Mouse (Mus musculus) heart, adult 2 months (tissue): ENCODE results near the gene Lbx2. TPM values are rescaled to one million over a fixed set of nuclear protein-coding genes. Genes with fewer than 3 reads are reported as not detected.

Experiments
- DNase-seq, 2 experiments: peaks; one replicate each; pipeline ENCODE4 v3.0.0; 2021
- H3K27ac ChIP-seq: fragments of 200-600 bp; 2 replicates; pipeline ENCODE4 v1.8.1; 2022
- H3K27me3 ChIP-seq: fragments of 200-500 bp; 2 replicates; pipeline ENCODE4 v1.6.1; 2012; ENCODE audit warnings: mild to moderate bottlenecking, low read length, inconsistent platforms, mixed read lengths; ENCODE audit not compliant: control insufficient read depth, insufficient read depth
- H3K36me3 ChIP-seq: fragments of 200-500 bp; 2 replicates; pipeline ENCODE4 v1.6.1; 2012; ENCODE audit warnings: low read length, inconsistent platforms; ENCODE audit not compliant: control insufficient read depth, insufficient read depth
- H3K4me1 ChIP-seq: fragments of 200-500 bp; 2 replicates; pipeline ENCODE4 v1.6.1; 2011; ENCODE audit warnings: low read length; ENCODE audit not compliant: control insufficient read depth, insufficient read depth
- H3K4me3 ChIP-seq: fragments of 200-600 bp; 2 replicates; pipeline ENCODE4 v1.8.1; 2022
- H3K79me2 ChIP-seq: fragments of 200-500 bp; replicated peaks from 2 replicates; pipeline ENCODE4 v1.6.1; 2012; ENCODE audit warnings: mild to moderate bottlenecking, inconsistent platforms, low read length, moderate library complexity, mixed read lengths; ENCODE audit not compliant: control insufficient read depth, insufficient read depth
- H3K9ac ChIP-seq: fragments of 200-500 bp; 2 replicates; pipeline ENCODE4 v1.6.1; 2012; ENCODE audit warnings: low read depth, mild to moderate bottlenecking, control low read depth, inconsistent platforms, low read length, mixed read lengths
- CTCF ChIP-seq: fragments of 200-600 bp; IDR thresholded peaks from 2 replicates; pipeline ENCODE4 v1.8.1; 2022; ENCODE audit warnings: antibody characterized with exemption, mild to moderate bottlenecking, moderate library complexity
- EP300 ChIP-seq: fragments of 200-500 bp; IDR thresholded peaks from 2 replicates; pipeline ENCODE4 v1.6.1; 2011; ENCODE audit warnings: low read depth, low read length, control low read depth; ENCODE audit not compliant: insufficient read depth
- POLR2A ChIP-seq: fragments of 200-500 bp; IDR thresholded peaks from 2 replicates; pipeline ENCODE4 v1.6.1; 2011; ENCODE audit warnings: mild to moderate bottlenecking, low read depth, low read length, control low read depth; ENCODE audit not compliant: insufficient read depth
- WGBS: fragments of 180-500 bp; shearing (Covaris S2); methylation state at CpG from one replicate; pipeline ENCODE4 v1.1.7; 2018; 5-methylcytosine and 5-hydroxymethylcytosine counted together
- intact Hi-C: fragments of 180-260 bp; cut with DNase I; formaldehyde crosslinking; loops from one replicate; pipeline ENCODE4 v1.15.1; 2025
- microRNA-seq, 2 experiments: library from miRNA; unstranded; fragments of <30 nt; microRNA quantifications; one replicate each; pipeline ENCODE4 v1.2.0; 2021
- polyA plus RNA-seq: library from polyadenylated mRNA; depleted of rRNA; stranded (reverse); fragments of >200 nt; gene quantifications from 2 replicates; pipeline ENCODE4 v1.2.3, GENCODE M21; 2012; rRNA removed
- total RNA-seq, 2 experiments: library from RNA; stranded (reverse); gene quantifications; 2 replicates each; pipeline ENCODE4 v1.2.3; 2021

Gene Lbx2
- total and polyA plus RNA-seq, 3 experiments: 0.84 to 2.2 (median 1.5) TPM

- peak overlapping the region; percentile 63 for H3K4me3 ChIP-seq
- H3K4me1 ChIP-seq: peaks cover 5% of the 10 kb centered on the region; the same call in 1 of the 2 replicates
- TF ChIP-seq POLR2A: no peak; the same call in 1 of the 2 replicates
- no peak for TF ChIP-seq CTCF
- TF ChIP-seq EP300: no peak
- H3K27me3 ChIP-seq: no peaks in the 10 kb centered on the region
- 2% methylated on average over 26 of the region's 26 CpGs for WGBS
- intact Hi-C loops: no loop called here
- H3K79me2 ChIP-seq: no peaks in the 10 kb centered on the region
- no peaks in the 10 kb centered on the region for H3K36me3 ChIP-seq
- peak overlapping the region; percentile 79 for H3K9ac ChIP-seq
- DNase-seq: peak; percentile 82
- H3K27ac ChIP-seq: peak overlapping the region; percentile 89
Measured at GRCm38 (mm10) chr6:83136881-83137575, 50.9 kb downstream of the Lbx2 start.

GRCm38 (mm10) chr6:83137576-83137950, 51.4 kb downstream of the Lbx2 start:
- DNase-seq: peak; percentile 89 to 90
- H3K27me3 ChIP-seq: no peaks in the 10 kb centered on the region
- peak overlapping the region; percentile 63 for H3K4me3 ChIP-seq
- peak overlapping the region; percentile 79 for H3K9ac ChIP-seq
- peaks cover 5% of the 10 kb centered on the region; the same call in 1 of the 2 replicates for H3K4me1 ChIP-seq
- peak overlapping the region; percentile 89 for H3K27ac ChIP-seq
- no peaks in the 10 kb centered on the region for H3K36me3 ChIP-seq
- intact Hi-C loops: no loop called here
- TF ChIP-seq EP300 (peak; percentile 63; the same call in 1 of the 2 replicates), POLR2A (peak; percentile 83), CTCF (no peak)
- 4% methylated on average over 12 of the region's 12 CpGs for WGBS
- no peaks in the 10 kb centered on the region for H3K79me2 ChIP-seq

Small RNA genes within 50 kb of the gene (microRNA-seq; reads per million reads assigned to microRNA genes)
- gene Mir3470a (0 reads per million in 2 experiments), gene Mir7040 (0 to 0.56 reads per million in 2 experiments)

Other genes with a start within 250 kb of the Lbx2 start
- under 1 TPM; 0.13 to 0.18 TPM for gene Sema4f, start 146.6 kb upstream of the Lbx2 start, total RNA-seq
- gene Sema4f, start 146.6 kb upstream of the Lbx2 start, polyA plus RNA-seq: 0.37 and 0.53 TPM in 2 replicates
- gene M1ap, start 139.5 kb upstream of the Lbx2 start, total RNA-seq: under 1 TPM in 1 of 2 experiments, not detected in 1; 0.34 TPM
- 0.31 TPM in 1 of 2 replicates, not detected in the other for gene M1ap, start 139.5 kb upstream of the Lbx2 start, polyA plus RNA-seq
- 1 to 10 TPM; 2.6 TPM for gene Dok1, start 52.9 kb upstream of the Lbx2 start, total RNA-seq
- gene Dok1, start 52.9 kb upstream of the Lbx2 start, polyA plus RNA-seq: 3.0 and 3.4 TPM in 2 replicates
- gene Loxl3, start 52.2 kb upstream of the Lbx2 start, total RNA-seq: 1 to 10 TPM; 1.9 to 2.1 TPM
- 5.4 and 7.2 TPM in 2 replicates for gene Loxl3, start 52.2 kb upstream of the Lbx2 start, polyA plus RNA-seq
- 10 to 100 TPM; 70.9 to 87.0 TPM for gene Aup1, start 31.8 kb upstream of the Lbx2 start, total RNA-seq
- gene Aup1, start 31.8 kb upstream of the Lbx2 start, polyA plus RNA-seq: 148 and 178 TPM in 2 replicates
- gene Htra2, start 31.1 kb upstream of the Lbx2 start, total RNA-seq: 10 to 100 TPM; 26.9 to 30.4 TPM
- 35.4 and 37.6 TPM in 2 replicates for gene Htra2, start 31.1 kb upstream of the Lbx2 start, polyA plus RNA-seq
- gene Dqx1, start 28.5 kb upstream of the Lbx2 start, total RNA-seq: under 1 TPM; 0.65 to 0.80 TPM
- 1.4 TPM in 2 replicates for gene Dqx1, start 28.5 kb upstream of the Lbx2 start, polyA plus RNA-seq
- gene Tlx2, start 16.1 kb upstream of the Lbx2 start, total RNA-seq: not detected
- 0.14 TPM in 1 of 2 replicates, not detected in the other for gene Tlx2, start 16.1 kb upstream of the Lbx2 start, polyA plus RNA-seq
- 1 to 10 TPM; 7.7 to 8.0 TPM for gene Pcgf1, start 8.5 kb upstream of the Lbx2 start, total RNA-seq
- gene Pcgf1, start 8.5 kb upstream of the Lbx2 start, polyA plus RNA-seq: 11.5 and 15.5 TPM in 2 replicates
- 1 to 10 TPM; 2.0 to 2.5 TPM for gene Ccdc142, start 15.2 kb downstream of the Lbx2 start, total RNA-seq
- 1.7 and 2.4 TPM in 2 replicates for gene Ccdc142, start 15.2 kb downstream of the Lbx2 start, polyA plus RNA-seq
- gene Gm42688, start 15.2 kb downstream of the Lbx2 start, total RNA-seq: under 1 TPM; 0.80 to 0.94 TPM
- gene Gm42688, start 15.2 kb downstream of the Lbx2 start, polyA plus RNA-seq: 1.6 TPM in 2 replicates
- gene Mrpl53, start 22.7 kb downstream of the Lbx2 start, total RNA-seq: 100 to 1,000 TPM; 113 to 131 TPM
- 91.3 and 129 TPM in 2 replicates for gene Mrpl53, start 22.7 kb downstream of the Lbx2 start, polyA plus RNA-seq
- 1 to 10 TPM; 7.2 to 9.9 TPM for gene Mogs, start 29.1 kb downstream of the Lbx2 start, total RNA-seq
- gene Mogs, start 29.1 kb downstream of the Lbx2 start, polyA plus RNA-seq: 13.9 and 15.8 TPM in 2 replicates
- 10 to 100 TPM; 70.4 to 74.6 TPM for gene Wbp1, start 35.2 kb downstream of the Lbx2 start, total RNA-seq
- 152 TPM in 2 replicates for gene Wbp1, start 35.2 kb downstream of the Lbx2 start, polyA plus RNA-seq
- 10 to 100 TPM; 13.1 to 15.1 TPM for gene Ino80b, start 39.1 kb downstream of the Lbx2 start, total RNA-seq
- 5.5 and 9.5 TPM in 2 replicates for gene Ino80b, start 39.1 kb downstream of the Lbx2 start, polyA plus RNA-seq
- 1 to 10 TPM; 5.2 to 6.7 TPM for gene Rtkn, start 49.1 kb downstream of the Lbx2 start, total RNA-seq
- gene Rtkn, start 49.1 kb downstream of the Lbx2 start, polyA plus RNA-seq: 18.6 and 27.7 TPM in 2 replicates
- gene Wdr54, start 70.0 kb downstream of the Lbx2 start, total RNA-seq: 1 to 10 TPM in 1 of 2 experiments, under 1 TPM in 1; 0.89 to 1.3 TPM
- 2.1 and 2.7 TPM in 2 replicates for gene Wdr54, start 70.0 kb downstream of the Lbx2 start, polyA plus RNA-seq
- under 1 TPM; 0.10 to 0.25 TPM for gene 1700003E16Rik, start 70.0 kb downstream of the Lbx2 start, total RNA-seq
- gene 1700003E16Rik, start 70.0 kb downstream of the Lbx2 start, polyA plus RNA-seq: 0.53 and 0.57 TPM in 2 replicates
- gene Dctn1, start 79.6 kb downstream of the Lbx2 start, total RNA-seq: 100 to 1,000 TPM; 125 to 141 TPM
- 84.2 and 89.1 TPM in 2 replicates for gene Dctn1, start 79.6 kb downstream of the Lbx2 start, polyA plus RNA-seq
- gene Slc4a5, start 133.5 kb downstream of the Lbx2 start, total RNA-seq: not detected
- 0.61 TPM in 1 of 2 replicates, not detected in the other for gene Slc4a5, start 133.5 kb downstream of the Lbx2 start, polyA plus RNA-seq
- 1 to 10 TPM; 2.8 TPM for gene Mthfd2, start 239.5 kb downstream of the Lbx2 start, total RNA-seq
- 1.7 and 2.5 TPM in 2 replicates for gene Mthfd2, start 239.5 kb downstream of the Lbx2 start, polyA plus RNA-seq
- 10 to 100 TPM; 22.3 to 22.6 TPM for gene Mob1a, start 239.6 kb downstream of the Lbx2 start, total RNA-seq
- 12.4 and 22.7 TPM in 2 replicates for gene Mob1a, start 239.6 kb downstream of the Lbx2 start, polyA plus RNA-seq